Mouse (Mus musculus) forebrain, embryonic 13.5 days (tissue): ENCODE data around the gene Pla2g5. TPM values are rescaled to one million over a fixed set of nuclear protein-coding genes. Genes with fewer than 3 reads are reported as not detected.

Experiments used
- ATAC-seq: fragments of 200-750 bp; cut with Nextera tagmentation; 2 replicates; pipeline ENCODE4 v1.8.0; 2017
- H3K27ac ChIP-seq: fragments of 300-500 bp; sonication (generic); 2 replicates; pipeline ENCODE4 v1.5.1; 2015; ENCODE audit warnings: inconsistent platforms, mild to moderate bottlenecking, moderate library complexity
- H3K27me3 ChIP-seq: fragments of 300-500 bp; sonication (generic); 2 replicates; pipeline ENCODE4 v1.6.1; 2015; ENCODE audit warnings: mild to moderate bottlenecking, inconsistent platforms
- H3K36me3 ChIP-seq: fragments of 300-500 bp; sonication (generic); 2 replicates; pipeline ENCODE4 v1.6.1; 2015; ENCODE audit warnings: mild to moderate bottlenecking, inconsistent platforms; ENCODE audit not compliant: poor library complexity, severe bottlenecking
- H3K4me1 ChIP-seq: fragments of 300-500 bp; sonication (generic); 2 replicates; pipeline ENCODE4 v1.6.1; 2015; ENCODE audit warnings: inconsistent platforms
- H3K4me2 ChIP-seq: fragments of 300-500 bp; sonication (generic); 2 replicates; pipeline ENCODE4 v1.6.1; 2015; ENCODE audit warnings: inconsistent platforms, mild to moderate bottlenecking, moderate library complexity
- H3K4me3 ChIP-seq: fragments of 300-500 bp; sonication (generic); 2 replicates; pipeline ENCODE4 v1.5.1; 2015; ENCODE audit warnings: mild to moderate bottlenecking, inconsistent platforms
- H3K9ac ChIP-seq: fragments of 300-500 bp; sonication (generic); 2 replicates; pipeline ENCODE4 v1.6.1; 2015; ENCODE audit warnings: mild to moderate bottlenecking, inconsistent platforms
- H3K9me3 ChIP-seq: fragments of 300-500 bp; sonication (generic); replicated peaks from 2 replicates; pipeline ENCODE4 v1.6.1; 2016; ENCODE audit warnings: inconsistent platforms
- WGBS: fragments of 180-500 bp; shearing (Covaris S2); methylation state at CpG from one replicate; pipeline ENCODE4 v1.1.7; 2015; 5-methylcytosine and 5-hydroxymethylcytosine counted together
- polyA plus RNA-seq: library from polyadenylated mRNA; unstranded; fragments of >200 nt; fragmentation: Nextera tagmentation; extraction: Ambion mirVana; gene quantifications from 2 replicates; pipeline ENCODE4 v1.2.1, GENCODE M21; 2015

Pla2g5 gene
- polyA plus RNA-seq, 1 experiment from 2014 or later = 0.26 TPM

DNA sequence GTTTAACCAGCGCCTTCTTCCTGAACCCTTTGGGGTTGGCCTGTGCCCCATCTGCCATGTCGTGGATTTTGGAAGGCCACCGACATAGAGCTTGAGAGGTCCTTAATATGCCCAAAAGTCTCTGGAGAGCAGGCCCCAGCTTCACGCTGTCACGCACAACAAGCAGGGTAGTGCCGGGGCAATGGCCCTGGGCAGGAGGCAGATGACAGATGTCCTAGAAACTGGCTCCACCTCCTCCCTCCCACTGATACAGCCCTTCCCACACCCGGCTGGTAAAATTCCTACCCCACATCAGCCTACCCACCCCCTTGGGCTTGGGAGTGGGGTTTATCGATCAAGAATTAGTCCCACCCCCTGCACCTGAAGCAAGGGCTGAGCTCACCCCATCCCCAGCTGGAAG lies 105.9 kb downstream of the Pla2g5 start, which contains the start of gene Pla2g2f:
Gene Pla2g2f (minus strand): TSS at position 211 of the 400 bp plus-strand sequence.
- ATAC-seq = no peak
- Histone ChIP-seq H3K4me3 (no peak within 1 kb of the TSS), H3K27me3 (no peaks in the 10 kb centered on the region), H3K27ac (no peak within 1 kb of the TSS), H3K36me3 (no peaks in the 10 kb centered on the region), H3K9ac (no peak within 1 kb of the TSS), H3K4me2 (no peak within 1 kb of the TSS), H3K4me1 (no peaks in the 10 kb centered on the region), H3K9me3 (no peaks in the 10 kb centered on the region)
- WGBS = 85% methylated on average over 8 of the region's 8 CpGs

DNA sequence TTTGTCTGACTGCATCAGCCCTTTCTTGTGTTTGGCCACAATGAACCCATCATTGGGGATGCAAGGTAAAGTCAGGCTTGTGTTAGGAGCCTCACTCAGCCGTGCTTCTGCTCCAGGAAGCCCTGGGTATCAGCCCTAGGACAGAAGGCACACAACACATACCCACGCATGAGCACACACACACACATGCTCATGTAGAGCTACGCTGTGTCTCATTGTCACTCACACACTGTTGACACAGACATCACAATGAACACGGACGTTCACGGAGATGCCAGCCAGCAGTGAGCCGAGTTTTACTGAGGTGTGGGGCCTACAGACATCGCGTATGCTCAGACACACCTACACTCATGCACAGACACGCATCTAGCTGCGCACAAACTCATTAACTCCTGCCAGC lies 107.3 kb downstream of the Pla2g5 start:
- Histone ChIP-seq H3K4me2 (no peak overlapping the region), H3K4me3 (no peak overlapping the region), H3K27ac (no peak overlapping the region), H3K4me1 (no peaks in the 10 kb centered on the region), H3K9me3 (no peaks in the 10 kb centered on the region), H3K36me3 (no peaks in the 10 kb centered on the region), H3K9ac (no peak overlapping the region), H3K27me3 (no peaks in the 10 kb centered on the region)
- no peak for ATAC-seq
- 84% methylated on average over 11 of the region's 11 CpGs for WGBS

DNA sequence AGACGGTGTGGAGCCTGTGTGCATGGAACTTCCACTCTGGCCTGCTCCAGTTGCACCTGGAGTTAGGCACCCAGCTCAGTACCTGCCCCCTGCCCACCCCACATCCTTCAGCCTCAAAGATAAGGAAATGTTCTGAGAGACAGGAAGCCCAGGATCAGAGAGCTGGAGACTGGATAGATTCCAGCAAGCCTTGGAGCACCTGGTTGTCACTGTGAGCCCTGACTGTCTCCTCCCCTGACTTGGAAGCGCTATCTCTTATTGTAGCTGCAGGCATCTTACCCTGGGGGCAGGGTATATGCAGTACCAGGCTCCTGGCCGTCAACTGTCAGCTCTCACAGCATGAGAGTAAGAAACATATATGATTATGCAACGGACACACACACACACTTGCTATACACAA lies 107.8 kb downstream of the Pla2g5 start:
- Histone ChIP-seq H3K4me3 (no peak overlapping the region), H3K4me2 (no peak overlapping the region), H3K9me3 (no peaks in the 10 kb centered on the region), H3K27ac (no peak overlapping the region), H3K4me1 (no peaks in the 10 kb centered on the region), H3K36me3 (no peaks in the 10 kb centered on the region), H3K9ac (no peak overlapping the region), H3K27me3 (0 out of 2 replicates have a peak, but pooled peaks cover 3% of the 10 kb centered on the region)
- ATAC-seq = no peak
- 63% methylated on average over 4 of the region's 4 CpGs for WGBS

DNA sequence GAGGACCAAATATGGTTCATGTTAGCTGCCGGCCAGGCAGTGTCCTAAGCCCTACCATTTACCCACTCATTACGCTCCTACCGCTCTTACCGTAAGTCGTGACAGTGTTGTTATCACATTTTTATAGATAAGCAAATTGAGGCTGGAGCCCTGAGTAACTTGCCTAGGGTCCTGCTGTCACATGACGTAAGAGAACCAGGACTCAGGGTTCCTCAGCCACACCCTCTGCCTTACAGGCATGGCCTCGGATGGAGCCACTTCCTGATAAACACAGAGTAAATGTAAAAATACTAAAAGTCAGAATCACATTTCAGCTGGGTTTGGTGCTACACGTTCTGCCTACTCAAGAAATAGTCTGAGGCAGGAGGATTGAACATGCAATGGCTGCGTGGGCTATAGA lies 108.8 kb downstream of the Pla2g5 start:
- H3K4me2 ChIP-seq = no peak overlapping the region
- H3K9me3 ChIP-seq = no peaks in the 10 kb centered on the region
- H3K4me3 ChIP-seq = no peak overlapping the region
- no peak overlapping the region for H3K9ac ChIP-seq
- H3K4me1 ChIP-seq = no peaks in the 10 kb centered on the region
- H3K36me3 ChIP-seq = no peaks in the 10 kb centered on the region
- H3K27me3 ChIP-seq = 0 out of 2 replicates have a peak, but pooled peaks cover 3% of the 10 kb centered on the region
- no peak overlapping the region for H3K27ac ChIP-seq
- ATAC-seq = no peak
- 86% methylated on average over 9 of the region's 9 CpGs for WGBS

DNA sequence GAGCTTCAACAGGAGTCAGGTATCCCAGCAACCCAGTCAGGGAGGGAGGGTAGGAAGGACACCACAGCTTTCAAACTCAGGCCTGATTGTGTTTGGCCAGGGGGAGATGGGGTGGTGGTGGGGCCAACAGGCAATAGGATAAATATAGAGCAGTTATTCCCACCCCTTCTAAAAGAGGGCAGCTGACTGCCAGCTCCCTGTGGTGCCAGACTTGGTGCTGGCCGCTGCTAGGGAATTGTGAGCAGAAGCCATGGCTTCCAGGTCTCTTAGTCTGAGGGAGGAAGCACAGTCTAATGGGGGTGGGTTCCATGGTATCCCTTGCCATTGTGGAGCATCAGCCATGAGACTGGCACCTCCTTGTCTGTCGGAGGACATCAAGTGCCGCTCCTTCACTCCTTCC lies 109.7 kb downstream of the Pla2g5 start:
- H3K4me3 ChIP-seq = no peak overlapping the region
- no peak for ATAC-seq
- no peak overlapping the region for H3K4me2 ChIP-seq
- no peak overlapping the region for H3K9ac ChIP-seq
- H3K4me1 ChIP-seq = no peaks in the 10 kb centered on the region
- H3K27ac ChIP-seq = no peak overlapping the region
- no peaks in the 10 kb centered on the region for H3K36me3 ChIP-seq
- H3K27me3 ChIP-seq = 0 out of 2 replicates have a peak, but pooled peaks cover 3% of the 10 kb centered on the region
- no peaks in the 10 kb centered on the region for H3K9me3 ChIP-seq
- WGBS = 87% methylated on average over 3 of the region's 3 CpGs

DNA sequence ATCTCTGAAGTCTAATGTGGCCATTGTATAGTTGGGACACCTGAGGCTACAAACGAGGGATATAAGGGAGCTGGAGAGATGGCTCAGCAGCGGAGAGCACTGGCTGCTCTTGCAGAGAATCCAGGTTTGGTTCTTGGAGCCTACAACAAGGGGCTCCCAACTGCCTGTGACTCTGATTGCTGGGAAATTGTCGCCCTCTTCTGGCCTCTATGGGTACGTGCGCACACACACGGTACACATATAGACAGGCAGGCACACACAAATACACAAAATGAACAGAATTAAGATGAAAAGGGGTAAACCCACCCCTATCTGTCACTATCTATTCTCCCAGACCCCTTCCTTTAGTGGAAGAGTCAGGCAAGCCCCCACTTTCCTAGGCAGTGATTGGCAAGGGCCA lies 110.7 kb downstream of the Pla2g5 start:
- no peak for ATAC-seq
- Histone ChIP-seq H3K4me3 (no peak overlapping the region), H3K27me3 (0 out of 2 replicates have a peak, but pooled peaks cover 3% of the 10 kb centered on the region), H3K4me1 (peaks cover 8% of the 10 kb centered on the region; the same call in 1 of the 2 replicates), H3K36me3 (no peaks in the 10 kb centered on the region), H3K9me3 (no peaks in the 10 kb centered on the region), H3K9ac (no peak overlapping the region), H3K4me2 (no peak overlapping the region), H3K27ac (no peak overlapping the region)
- WGBS = 89% methylated on average over 6 of the region's 6 CpGs

Other genes with a start within 250 kb of the Pla2g5 start
- 0.68 and 0.82 TPM in 2 replicates for gene Vwa5b1, start 227.6 kb downstream of the Pla2g5 start, polyA plus RNA-seq
- gene Pla2g2c, start 138.7 kb downstream of the Pla2g5 start, polyA plus RNA-seq = 0.15 and 0.55 TPM in 2 replicates
- gene Ubxn10, start 126.3 kb downstream of the Pla2g5 start, polyA plus RNA-seq = 2.3 and 2.4 TPM in 2 replicates
- gene Pla2g2f, start 105.9 kb downstream of the Pla2g5 start, polyA plus RNA-seq = not detected in 2 replicates
- 0.08 TPM in 1 of 2 replicates, not detected in the other for gene Pla2g2d, start 87.7 kb downstream of the Pla2g5 start, polyA plus RNA-seq
- not detected in 2 replicates for gene Gm13030, start 10.5 kb upstream of the Pla2g5 start, polyA plus RNA-seq
- gene Pla2g2e, start 14.5 kb upstream of the Pla2g5 start, polyA plus RNA-seq = not detected in 2 replicates
- 2.5 and 3.6 TPM in 2 replicates for gene Otud3, start 50.5 kb upstream of the Pla2g5 start, polyA plus RNA-seq
- gene Rnf186, start 103.6 kb upstream of the Pla2g5 start, polyA plus RNA-seq = 0.57 TPM in 1 of 2 replicates, not detected in the other
- gene Tmco4, start 109.4 kb upstream of the Pla2g5 start, polyA plus RNA-seq = 0.48 and 0.93 TPM in 2 replicates
- gene Htr6, start 212.1 kb upstream of the Pla2g5 start, polyA plus RNA-seq = 0.11 and 0.18 TPM in 2 replicates
- 12.5 and 17.1 TPM in 2 replicates for gene Nbl1, start 229.5 kb upstream of the Pla2g5 start, polyA plus RNA-seq